Mouse (Mus musculus) CD8-positive naive resting alpha-beta T cell, adult 57 days (primary cell): ENCODE measurements around the gene Neu2. TPM values are rescaled to one million over a fixed set of nuclear protein-coding genes. Genes with fewer than 3 reads are reported as not detected.

Experiments used
- total RNA-seq: library from RNA; stranded (reverse); gene quantifications from one replicate; pipeline ENCODE4 v1.2.4, GENCODE M21; 2023

Neu2 gene
- not detected for total RNA-seq

GRCm38 (mm10) chr1:87509561-87510165 lies at the start of gene Neu2:
Neu2 (plus strand) TSS chr1:87509889.

GRCm38 (mm10) chr1:87469971-87470370 lies 39.7 kb upstream of the Neu2 start, which contains the start of gene Snorc:
Snorc (plus strand) TSS chr1:87470271.

GRCm38 (mm10) chr1:87573800-87574215 lies 64.1 kb downstream of the Neu2 start, which contains the start of gene Ngef:
Ngef (minus strand) TSS chr1:87573870.

GRCm38 (mm10) chr1:87620211-87620668 lies 110.6 kb downstream of the Neu2 start, which contains the start of gene Inpp5d:
Inpp5d (plus strand) TSS chr1:87620312.

Other genes with a start within 250 kb of the Neu2 start
- 0.31 TPM for gene Efhd1, start 245.5 kb upstream of the Neu2 start, total RNA-seq
- 120 TPM for gene Gigyf2, start 182.9 kb upstream of the Neu2 start, total RNA-seq
- gene Kcnj13, start 115.2 kb upstream of the Neu2 start, total RNA-seq: not detected
- gene Snorc, start 39.6 kb upstream of the Neu2 start, total RNA-seq: not detected
- not detected for gene Ngef, start 64.0 kb downstream of the Neu2 start, total RNA-seq
- gene Inpp5d, start 110.4 kb downstream of the Neu2 start, total RNA-seq: 223 TPM
- gene Atg16l1, start 246.0 kb downstream of the Neu2 start, total RNA-seq: 77.8 TPM